Comparison of ENCODE assay signal across 8 mouse cellular contexts in genomic region chr2:130296134-130296745, GRCm38 (mm10). TPM values are rescaled to one million over a fixed set of nuclear protein-coding genes. Genes with fewer than 3 reads are reported as not detected.
DNase-seq lines count a peak whose midpoint lies in the region; ATAC-seq and TF ChIP-seq lines count a peak whose summit lies in the region.

No protein-coding gene starts in this region.

- peaks cover 47% of the 10 kb centered on the region for H3K4me1 ChIP-seq in forebrain, embryonic 10.5 days
- H3K4me1 ChIP-seq in limb, embryonic 11.5 days (ENCODE audit: control insufficient read depth, insufficient read depth, low read length) = peaks cover 8% of the 10 kb centered on the region; the same call in 1 of the 2 replicates
- peaks cover 15% of the 10 kb centered on the region for H3K4me1 ChIP-seq in olfactory bulb, adult 2 months (ENCODE audit: control insufficient read depth, insufficient read depth, low read length)

- ATAC-seq in limb, embryonic 11.5 days (ENCODE audit: insufficient number of reproducible peaks, low FRiP score, low TSS enrichment, low read depth) = no peak

- no peak for DNase-seq in left cerebral cortex, adult 2 months (ENCODE audit: extremely low spot score in 1 of 2, low spot score in 2 of 2)
- no peak for DNase-seq in left cerebral cortex, adult 11 months (ENCODE audit: low spot score)
- DNase-seq in forebrain, embryonic 10.5 days (ENCODE audit: extremely low spot score, low spot score) = peak; percentile 35
- DNase-seq in limb, embryonic 11.5 days (ENCODE audit: low spot score) = no peak
- DNase-seq in right cerebral cortex, postnatal 14 days = no peak
- DNase-seq in gastrocnemius, adult 8-10 months (ENCODE audit: low spot score in 2 of 2) = no peak
- DNase-seq in kidney, postnatal 14 days = no peak

- peaks cover 66% of the 10 kb centered on the region for H3K27me3 ChIP-seq in forebrain, embryonic 10.5 days (ENCODE audit: poor library complexity, severe bottlenecking)
- peaks cover 24% of the 10 kb centered on the region for H3K27me3 ChIP-seq in limb, embryonic 11.5 days (ENCODE audit: control insufficient read depth, insufficient read depth, low read length)

- intact Hi-C loops in left cerebral cortex, adult 2 months (cut with DNase I) = no loop called here

- TF ChIP-seq POLR2A in olfactory bulb, adult 2 months (IDR thresholded peaks at IDR 0.05; ENCODE audit: insufficient read depth, low read depth, low read length) = no peak

- H3K36me3 ChIP-seq in forebrain, embryonic 10.5 days (replicated peaks) = peaks cover 9% of the 10 kb centered on the region
- H3K36me3 ChIP-seq in limb, embryonic 11.5 days (ENCODE audit: control insufficient read depth, insufficient read depth, low read length) = no peaks in the 10 kb centered on the region

- TF ChIP-seq CTCF in left cerebral cortex, adult 2 months (IDR thresholded peaks at IDR 0.05) = no peak
- TF ChIP-seq CTCF in olfactory bulb, adult 2 months (IDR thresholded peaks at IDR 0.05; ENCODE audit: insufficient read depth, low read depth, low read length) = no peak

- H3K27ac ChIP-seq in left cerebral cortex, adult 2 months = no peak overlapping the region
- peak overlapping the region; percentile 88 for H3K27ac ChIP-seq in forebrain, embryonic 10.5 days
- H3K27ac ChIP-seq in limb, embryonic 11.5 days (replicated peaks; ENCODE audit: low read depth, low read length) = no peak overlapping the region
- H3K27ac ChIP-seq in olfactory bulb, adult 2 months (ENCODE audit: insufficient read depth, low read depth, low read length) = no peak overlapping the region

- peak overlapping the region; percentile 61 for H3K4me3 ChIP-seq in left cerebral cortex, adult 2 months
- peak overlapping the region; percentile 78 for H3K4me3 ChIP-seq in forebrain, embryonic 10.5 days
- H3K4me3 ChIP-seq in limb, embryonic 11.5 days (ENCODE audit: low read depth, low read length) = peak overlapping the region; percentile 54
- H3K4me3 ChIP-seq in olfactory bulb, adult 2 months (ENCODE audit: insufficient read depth, low read depth, low read length) = peak overlapping the region; percentile 51

- peak overlapping the region; percentile 69; the same call in 1 of the 2 replicates for H3K9ac ChIP-seq in limb, embryonic 11.5 days (ENCODE audit: low read length)

- 2% methylated on average over 20 of the region's 20 CpGs for WGBS in forebrain, embryonic 10.5 days
- 3% methylated on average over 20 of the region's 20 CpGs for WGBS in limb, embryonic 11.5 days
- 8% methylated on average over 20 of the region's 20 CpGs for WGBS in olfactory bulb, adult 2 months

- no peaks in the 10 kb centered on the region for H3K9me3 ChIP-seq in forebrain, embryonic 10.5 days
- no peaks in the 10 kb centered on the region for H3K9me3 ChIP-seq in limb, embryonic 11.5 days (ENCODE audit: control insufficient read depth, low read length)

- H3K4me2 ChIP-seq in limb, embryonic 11.5 days (ENCODE audit: low read depth, severe bottlenecking) = peak overlapping the region; percentile 80

RNA-seq across cellular contexts. Expression of gene Ebf4, which starts 1.3 kb away (rescaled TPM):
- total RNA-seq in left cerebral cortex, adult 2 months (2021) = 1 to 10 TPM; 9.7 to 9.8 TPM
- polyA plus RNA-seq in forebrain, embryonic 10.5 days (2016; fragmentation: Nextera tagmentation; extraction: Ambion mirVana) = 0.79 and 0.80 TPM in 2 replicates
- polyA plus RNA-seq in limb, embryonic 11.5 days (2014; fragmentation: Nextera tagmentation; extraction: Ambion mirVana) = 1.8 and 2.1 TPM in 2 replicates
- not detected in 2 replicates for polyA plus RNA-seq in olfactory bulb, adult 2 months (2012; ENCODE audit: insufficient read depth, insufficient read length, low replicate concordance, missing spikeins)
- under 1 TPM; 0.12 to 0.29 (median 0.20) TPM for total RNA-seq in gastrocnemius, adult 8-10 months (2022)

RNA-seq across cellular contexts. Expression of gene Idh3b, which starts 11.9 kb away (rescaled TPM):
- total RNA-seq in left cerebral cortex, adult 2 months (2021) = 100 to 1,000 TPM; 285 to 286 TPM
- 136 and 139 TPM in 2 replicates for polyA plus RNA-seq in forebrain, embryonic 10.5 days (2016; fragmentation: Nextera tagmentation; extraction: Ambion mirVana)
- polyA plus RNA-seq in limb, embryonic 11.5 days (2014; fragmentation: Nextera tagmentation; extraction: Ambion mirVana) = 145 and 148 TPM in 2 replicates
- 496 TPM in 1 of 2 replicates, not detected in the other for polyA plus RNA-seq in olfactory bulb, adult 2 months (2012; ENCODE audit: insufficient read depth, insufficient read length, low replicate concordance, missing spikeins)
- 100 to 1,000 TPM; 364 to 434 (median 425) TPM for total RNA-seq in gastrocnemius, adult 8-10 months (2022)

RNA-seq across cellular contexts. Expression of gene Nop56, which starts 22.0 kb away (rescaled TPM):
- 100 to 1,000 TPM; 140 to 144 TPM for total RNA-seq in left cerebral cortex, adult 2 months (2021)
- 501 and 511 TPM in 2 replicates for polyA plus RNA-seq in forebrain, embryonic 10.5 days (2016; fragmentation: Nextera tagmentation; extraction: Ambion mirVana)
- polyA plus RNA-seq in limb, embryonic 11.5 days (2014; fragmentation: Nextera tagmentation; extraction: Ambion mirVana) = 383 and 407 TPM in 2 replicates
- 362 TPM in 1 of 2 replicates, not detected in the other for polyA plus RNA-seq in olfactory bulb, adult 2 months (2012; ENCODE audit: insufficient read depth, insufficient read length, low replicate concordance, missing spikeins)
- total RNA-seq in gastrocnemius, adult 8-10 months (2022) = 10 to 100 TPM; 28.5 to 45.1 (median 31.8) TPM
